Mouse (Mus musculus) spleen, adult 2 months (tissue): ENCODE measurements around the gene Armc12.
A peak's percentile ranks its signal among the peaks of the same experiment; 100 is the strongest.

Source experiments
- CTCF ChIP-seq: fragments of 200-500 bp; IDR thresholded peaks from 2 replicates; pipeline ENCODE4 v1.5.1; 2011; ENCODE audit warnings: mild to moderate bottlenecking, inconsistent platforms; ENCODE audit not compliant: insufficient read depth, insufficient read length, insufficient replicate concordance; ENCODE audit errors: extremely low read depth
- POLR2A ChIP-seq: fragments of 200-500 bp; IDR thresholded peaks from 2 replicates; pipeline ENCODE4 v1.6.1; 2011; ENCODE audit warnings: low read depth, low read length, inconsistent platforms

- TF ChIP-seq POLR2A (no peak), CTCF (peak; percentile 43; the same call in 1 of the 2 replicates)
These were observed 10.8 kb upstream of the Armc12 start for GRCm38 (mm10) chr17:28519827-28520226.
